Mouse (Mus musculus) spleen, adult 2 months (tissue): ENCODE measurements around the gene Ankrd44.

ENCODE experiments used
- CTCF ChIP-seq: fragments of 200-500 bp; IDR thresholded peaks from 2 replicates; pipeline ENCODE4 v1.5.1; 2011; ENCODE audit warnings: mild to moderate bottlenecking, inconsistent platforms; ENCODE audit not compliant: insufficient read depth, insufficient read length, insufficient replicate concordance; ENCODE audit errors: extremely low read depth
- POLR2A ChIP-seq: fragments of 200-500 bp; IDR thresholded peaks from 2 replicates; pipeline ENCODE4 v1.6.1; 2011; ENCODE audit warnings: low read depth, low read length, inconsistent platforms

- no peak for TF ChIP-seq CTCF
- TF ChIP-seq POLR2A: no peak
These were observed 65.8 kb downstream of the Ankrd44 start for GRCm38 (mm10) chr1:54860361-54860760.
